Mouse (Mus musculus): Measurements from ENCODE around the gene Arhgap10. TPM values are rescaled to one million over a fixed set of nuclear protein-coding genes. Genes with fewer than 3 reads are reported as not detected.

The Arhgap10 gene
- polyA plus RNA-seq, 1 experiment from 2014 or later: 3.8 TPM

DNA sequence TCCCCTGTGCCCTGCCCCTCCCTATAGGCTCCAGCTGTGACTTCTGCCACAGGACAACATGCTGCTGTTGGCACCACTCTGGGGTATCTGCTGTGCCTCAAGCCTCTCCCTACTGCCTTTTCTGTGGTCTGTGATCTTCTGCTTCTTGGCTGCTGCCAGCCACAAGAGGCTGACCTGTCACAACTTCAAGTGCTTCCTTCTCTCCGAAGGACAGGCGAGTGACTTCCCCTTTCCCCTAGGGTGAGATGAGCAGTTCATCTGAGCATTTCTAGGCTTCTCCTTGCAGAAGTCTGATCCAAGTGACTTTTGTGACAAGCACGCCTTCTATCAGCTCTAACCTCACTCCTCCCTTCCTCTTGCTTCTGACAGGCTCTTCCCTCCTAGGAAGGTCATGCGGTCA is 34.1 kb downstream of the Arhgap10 start:
- H3K4me1 ChIP-seq (ENCODE audit: control insufficient read depth, insufficient read depth, low read length): no peaks in the 10 kb centered on the region
- no peaks in the 10 kb centered on the region for H3K27me3 ChIP-seq (ENCODE audit: control insufficient read depth, insufficient read depth, low read length)
- no peak overlapping the region for H3K4me3 ChIP-seq (ENCODE audit: low read depth, low read length)
- no peak overlapping the region for H3K9ac ChIP-seq (replicated peaks; ENCODE audit: low read depth, low read length)
- no peak overlapping the region for H3K4me2 ChIP-seq (ENCODE audit: low read depth, low read length)
- no peak for ATAC-seq (ENCODE audit: low read depth)
- no peaks in the 10 kb centered on the region for H3K9me3 ChIP-seq (ENCODE audit: control insufficient read depth, low read length)
- H3K27ac ChIP-seq (ENCODE audit: low read depth, low read length): no peak overlapping the region
- 88% methylated on average over 4 of the region's 4 CpGs for WGBS
- H3K36me3 ChIP-seq (ENCODE audit: control insufficient read depth, insufficient read depth, low read length): no peaks in the 10 kb centered on the region

- no peaks in the 10 kb centered on the region for H3K4me1 ChIP-seq (ENCODE audit: control insufficient read depth, insufficient read depth, low read length)
- H3K9me3 ChIP-seq (ENCODE audit: control insufficient read depth, low read length): no peaks in the 10 kb centered on the region
- H3K4me3 ChIP-seq (ENCODE audit: low read depth, low read length): no peak overlapping the region
- H3K36me3 ChIP-seq (ENCODE audit: control insufficient read depth, insufficient read depth, low read length): no peaks in the 10 kb centered on the region
- H3K27me3 ChIP-seq (ENCODE audit: control insufficient read depth, insufficient read depth, low read length): no peaks in the 10 kb centered on the region
- WGBS: 73% methylated on average over 6 of the region's 6 CpGs
- ATAC-seq (ENCODE audit: low read depth): no peak
- H3K27ac ChIP-seq (ENCODE audit: low read depth, low read length): no peak overlapping the region
- no peak overlapping the region for H3K4me2 ChIP-seq (ENCODE audit: low read depth, low read length)
- H3K9ac ChIP-seq (replicated peaks; ENCODE audit: low read depth, low read length): no peak overlapping the region
Measured at GRCm38 (mm10) chr8:77481791-77482190, 36.0 kb downstream of the Arhgap10 start.

DNA sequence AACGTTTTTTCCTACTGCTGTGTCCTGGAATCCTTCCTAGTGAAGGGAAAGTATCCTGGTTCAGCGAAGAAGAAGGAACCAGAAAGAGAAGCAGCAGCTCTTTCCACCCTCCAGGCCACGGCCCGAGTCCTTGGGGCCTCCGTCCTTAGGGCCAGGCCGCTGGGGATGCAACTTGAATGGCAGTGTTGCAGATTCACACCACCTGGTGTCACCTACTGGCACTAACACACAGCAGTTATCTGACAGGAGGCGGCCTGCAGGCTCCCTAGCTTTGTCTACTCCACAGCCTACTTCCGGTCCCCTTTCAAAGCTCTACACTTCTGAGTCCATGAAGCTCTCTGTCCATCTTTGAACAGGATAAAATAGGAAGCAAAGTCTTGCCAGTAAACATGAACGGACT is 37.8 kb downstream of the Arhgap10 start:
- Histone ChIP-seq H3K4me3 (ENCODE audit: low read depth, low read length) (no peak overlapping the region), H3K4me2 (ENCODE audit: low read depth, low read length) (no peak overlapping the region), H3K27ac (ENCODE audit: low read depth, low read length) (no peak overlapping the region), H3K36me3 (ENCODE audit: control insufficient read depth, insufficient read depth, low read length) (no peaks in the 10 kb centered on the region), H3K27me3 (ENCODE audit: control insufficient read depth, insufficient read depth, low read length) (no peaks in the 10 kb centered on the region), H3K9me3 (ENCODE audit: control insufficient read depth, low read length) (no peaks in the 10 kb centered on the region), H3K9ac (replicated peaks; ENCODE audit: low read depth, low read length) (no peak overlapping the region), H3K4me1 (ENCODE audit: control insufficient read depth, insufficient read depth, low read length) (no peaks in the 10 kb centered on the region)
- 85% methylated on average over 9 of the region's 9 CpGs for WGBS
- no peak for ATAC-seq (ENCODE audit: low read depth)

- no peaks in the 10 kb centered on the region for H3K27me3 ChIP-seq (ENCODE audit: control insufficient read depth, insufficient read depth, low read length)
- no peaks in the 10 kb centered on the region for H3K9me3 ChIP-seq (ENCODE audit: control insufficient read depth, low read length)
- no peak overlapping the region for H3K4me2 ChIP-seq (ENCODE audit: low read depth, low read length)
- WGBS: 45% methylated on average over 2 of the region's 2 CpGs
- H3K36me3 ChIP-seq (ENCODE audit: control insufficient read depth, insufficient read depth, low read length): no peaks in the 10 kb centered on the region
- no peak overlapping the region for H3K9ac ChIP-seq (replicated peaks; ENCODE audit: low read depth, low read length)
- H3K4me1 ChIP-seq (ENCODE audit: control insufficient read depth, insufficient read depth, low read length): no peaks in the 10 kb centered on the region
- H3K4me3 ChIP-seq (ENCODE audit: low read depth, low read length): no peak overlapping the region
- H3K27ac ChIP-seq (ENCODE audit: low read depth, low read length): no peak overlapping the region
- no peak for ATAC-seq (ENCODE audit: low read depth)
Measured at GRCm38 (mm10) chr8:77478913-77479273, 38.9 kb downstream of the Arhgap10 start.

GRCm38 (mm10) chr8:77478155-77478912 is 39.4 kb downstream of the Arhgap10 start:
- Histone ChIP-seq H3K4me1 (ENCODE audit: control insufficient read depth, insufficient read depth, low read length) (no peaks in the 10 kb centered on the region), H3K9ac (replicated peaks; ENCODE audit: low read depth, low read length) (no peak overlapping the region), H3K4me2 (ENCODE audit: low read depth, low read length) (no peak overlapping the region), H3K27ac (ENCODE audit: low read depth, low read length) (no peak overlapping the region), H3K9me3 (ENCODE audit: control insufficient read depth, low read length) (no peaks in the 10 kb centered on the region), H3K4me3 (ENCODE audit: low read depth, low read length) (no peak overlapping the region), H3K27me3 (ENCODE audit: control insufficient read depth, insufficient read depth, low read length) (no peaks in the 10 kb centered on the region), H3K36me3 (ENCODE audit: control insufficient read depth, insufficient read depth, low read length) (no peaks in the 10 kb centered on the region)
- 85% methylated on average over 12 of the region's 12 CpGs for WGBS
- ATAC-seq (ENCODE audit: low read depth): no peak

- Histone ChIP-seq H3K9me3 (ENCODE audit: control insufficient read depth, low read length) (no peaks in the 10 kb centered on the region), H3K4me1 (ENCODE audit: control insufficient read depth, insufficient read depth, low read length) (no peaks in the 10 kb centered on the region), H3K4me2 (ENCODE audit: low read depth, low read length) (no peak overlapping the region), H3K27ac (ENCODE audit: low read depth, low read length) (no peak overlapping the region), H3K9ac (replicated peaks; ENCODE audit: low read depth, low read length) (no peak overlapping the region), H3K36me3 (ENCODE audit: control insufficient read depth, insufficient read depth, low read length) (no peaks in the 10 kb centered on the region), H3K27me3 (ENCODE audit: control insufficient read depth, insufficient read depth, low read length) (no peaks in the 10 kb centered on the region), H3K4me3 (ENCODE audit: low read depth, low read length) (no peak overlapping the region)
- no peak for ATAC-seq (ENCODE audit: low read depth)
- WGBS: 88% methylated on average over 12 of the region's 12 CpGs
Measured at GRCm38 (mm10) chr8:77477684-77478083, 40.1 kb downstream of the Arhgap10 start.

DNA sequence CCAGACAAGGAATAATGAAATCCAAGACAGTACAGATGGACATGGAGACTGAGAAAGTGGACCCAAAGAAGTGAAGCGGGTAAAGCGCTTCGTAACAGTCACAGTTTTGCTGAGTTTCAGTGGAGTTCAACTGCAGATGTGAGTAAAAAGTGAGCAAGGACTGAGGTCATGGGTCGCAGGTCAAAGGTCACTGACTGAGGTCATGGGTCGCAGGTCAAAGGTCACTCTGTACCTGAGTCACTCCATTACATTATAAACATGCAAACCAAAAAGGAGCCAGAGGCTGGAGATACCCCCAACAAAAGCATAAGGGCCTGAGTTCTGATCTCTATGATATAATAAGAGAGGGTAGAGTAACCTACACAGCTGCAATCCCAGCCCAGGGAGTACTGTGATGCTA is 43.1 kb downstream of the Arhgap10 start:
- Histone ChIP-seq H3K27me3 (ENCODE audit: control insufficient read depth, insufficient read depth, low read length) (no peaks in the 10 kb centered on the region), H3K9me3 (ENCODE audit: control insufficient read depth, low read length) (no peaks in the 10 kb centered on the region), H3K4me1 (ENCODE audit: control insufficient read depth, insufficient read depth, low read length) (no peaks in the 10 kb centered on the region), H3K9ac (replicated peaks; ENCODE audit: low read depth, low read length) (no peak overlapping the region), H3K4me3 (ENCODE audit: low read depth, low read length) (no peak overlapping the region), H3K27ac (ENCODE audit: low read depth, low read length) (no peak overlapping the region), H3K36me3 (ENCODE audit: control insufficient read depth, insufficient read depth, low read length) (no peaks in the 10 kb centered on the region), H3K4me2 (ENCODE audit: low read depth, low read length) (no peak overlapping the region)
- ATAC-seq (ENCODE audit: low read depth): no peak
- WGBS: 96% methylated on average over 5 of the region's 5 CpGs

DNA sequence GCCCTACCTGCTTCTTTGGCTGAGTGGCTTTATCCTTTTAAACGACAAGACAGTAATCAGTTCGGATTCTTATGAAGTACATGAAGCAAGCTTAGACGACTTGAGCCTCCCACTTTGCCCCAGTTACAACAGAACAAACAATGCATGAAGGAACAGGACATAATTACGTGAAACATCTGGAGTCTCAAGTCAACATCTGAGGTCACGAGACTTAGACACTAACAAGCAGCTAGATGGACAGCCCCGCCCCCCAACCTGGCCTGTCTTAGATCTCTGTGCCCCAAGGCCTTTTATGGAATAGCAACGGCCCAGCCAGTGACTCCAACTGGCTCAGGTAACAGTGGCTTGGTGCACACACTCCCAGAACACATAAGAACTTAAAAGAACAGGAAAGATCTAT is 44.0 kb downstream of the Arhgap10 start:
- no peaks in the 10 kb centered on the region for H3K27me3 ChIP-seq (ENCODE audit: control insufficient read depth, insufficient read depth, low read length)
- no peaks in the 10 kb centered on the region for H3K4me1 ChIP-seq (ENCODE audit: control insufficient read depth, insufficient read depth, low read length)
- no peak overlapping the region for H3K9ac ChIP-seq (replicated peaks; ENCODE audit: low read depth, low read length)
- H3K27ac ChIP-seq (ENCODE audit: low read depth, low read length): no peak overlapping the region
- ATAC-seq (ENCODE audit: low read depth): no peak
- no peaks in the 10 kb centered on the region for H3K9me3 ChIP-seq (ENCODE audit: control insufficient read depth, low read length)
- no peaks in the 10 kb centered on the region for H3K36me3 ChIP-seq (ENCODE audit: control insufficient read depth, insufficient read depth, low read length)
- WGBS: 77% methylated on average over 7 of the region's 7 CpGs
- H3K4me3 ChIP-seq (ENCODE audit: low read depth, low read length): no peak overlapping the region
- H3K4me2 ChIP-seq (ENCODE audit: low read depth, low read length): no peak overlapping the region

DNA sequence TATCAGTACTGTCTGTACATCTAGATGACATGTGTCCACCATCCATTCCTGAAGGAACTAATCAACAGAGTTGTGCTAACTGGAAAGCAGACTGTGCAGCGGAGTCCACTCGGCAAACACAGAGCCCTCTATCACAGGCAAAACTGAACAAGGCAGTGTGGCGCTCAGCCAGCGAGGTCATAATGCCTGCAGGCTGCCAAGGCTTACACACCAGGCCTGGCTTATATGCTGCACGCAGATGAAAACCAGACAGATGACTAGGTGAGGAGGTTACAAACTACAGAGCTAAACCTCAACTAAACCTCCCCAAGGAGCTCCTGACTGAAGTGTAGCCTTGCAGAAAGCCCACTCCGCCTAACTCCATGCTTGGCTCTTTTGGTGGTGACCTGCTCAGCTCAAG is 44.4 kb downstream of the Arhgap10 start:
- ATAC-seq (ENCODE audit: low read depth): peak; percentile 65; the same call in 1 of the 2 replicates
- H3K4me2 ChIP-seq (ENCODE audit: low read depth, low read length): no peak overlapping the region
- H3K36me3 ChIP-seq (ENCODE audit: control insufficient read depth, insufficient read depth, low read length): no peaks in the 10 kb centered on the region
- H3K4me1 ChIP-seq (ENCODE audit: control insufficient read depth, insufficient read depth, low read length): no peaks in the 10 kb centered on the region
- no peak overlapping the region for H3K27ac ChIP-seq (ENCODE audit: low read depth, low read length)
- WGBS: 78% methylated on average over 6 of the region's 6 CpGs
- no peak overlapping the region for H3K4me3 ChIP-seq (ENCODE audit: low read depth, low read length)
- no peak overlapping the region for H3K9ac ChIP-seq (replicated peaks; ENCODE audit: low read depth, low read length)
- H3K9me3 ChIP-seq (ENCODE audit: control insufficient read depth, low read length): no peaks in the 10 kb centered on the region
- no peaks in the 10 kb centered on the region for H3K27me3 ChIP-seq (ENCODE audit: control insufficient read depth, insufficient read depth, low read length)
